Mouse (Mus musculus) megakaryocyte progenitor cell, adult 5-6 weeks (primary cell): Measurements from ENCODE around the gene Zfp174. TPM values are rescaled to one million over a fixed set of nuclear protein-coding genes. Genes with fewer than 3 reads are reported as not detected.
"Not testable (repeated sequence)": the region's sequence is repeated elsewhere in the genome, so short reads cannot be mapped to it uniquely, and the experiment has no call there.

Source experiments
- ATAC-seq: replicated peaks from 2 replicates; pipeline ENCODE4 v1.8.0; 2016; ENCODE audit warnings: mild to moderate bottlenecking, moderate TSS enrichment, inconsistent platforms; ENCODE audit not compliant: poor library complexity
- total RNA-seq, 2 experiments: library from RNA; stranded (forward) in 1 of 2; stranded (reverse) in 1 of 2; fragments of 157-497, 149-512 nt in 1 of 2; fragments of 200-1000 nt in 1 of 2; gene quantifications; 2 replicates each; pipeline versions ENCODE4 v1.2.3 to v1.2.4; 2015 to 2017

Gene Zfp174
- total RNA-seq (2015) = 0.32 and 0.49 TPM in 2 replicates
- total RNA-seq (2017) = 0.51 and 0.92 TPM in 2 replicates

GRCm38 (mm10) chr16:3846711-3847518 lies at the start of gene Zfp174:
Zfp174 (plus strand) TSS chr16:3847268.
- peak; percentile 98 for ATAC-seq

GRCm38 (mm10) chr16:3808176-3808575 lies 38.9 kb upstream of the Zfp174 start:
- no peak for ATAC-seq

- not testable (repeated sequence) for ATAC-seq
Observed at GRCm38 (mm10) chr16:3814667-3815066, 32.4 kb upstream of the Zfp174 start.

GRCm38 (mm10) chr16:3820202-3820601 lies 26.9 kb upstream of the Zfp174 start:
- ATAC-seq = no peak

- ATAC-seq = no peak
Observed at GRCm38 (mm10) chr16:3828021-3828420, 19.0 kb upstream of the Zfp174 start.

- ATAC-seq = peak; percentile 52
Observed at GRCm38 (mm10) chr16:3829727-3830126, 17.3 kb upstream of the Zfp174 start.

GRCm38 (mm10) chr16:3830588-3831109 lies 16.4 kb upstream of the Zfp174 start, which contains the start of gene Olfr15:
Olfr15 (plus strand) TSS chr16:3830878.
- ATAC-seq = 0 out of 2 replicates have a peak, but pooled peaks have one; percentile 34

GRCm38 (mm10) chr16:3835461-3835860 lies 11.6 kb upstream of the Zfp174 start:
- no peak for ATAC-seq

GRCm38 (mm10) chr16:3839157-3839885 lies 7.7 kb upstream of the Zfp174 start:
- ATAC-seq = peak; percentile 76

- ATAC-seq = no peak
Observed at GRCm38 (mm10) chr16:3842989-3843388, 4.1 kb upstream of the Zfp174 start.

GRCm38 (mm10) chr16:3843796-3844195 lies 3.3 kb upstream of the Zfp174 start:
- ATAC-seq = no peak

- no peak for ATAC-seq
Observed at GRCm38 (mm10) chr16:3847871-3848270, 803 bp downstream of the Zfp174 start.

GRCm38 (mm10) chr16:3848416-3848815 lies 1.3 kb downstream of the Zfp174 start:
- ATAC-seq = no peak

GRCm38 (mm10) chr16:3851301-3851700 lies 4.2 kb downstream of the Zfp174 start:
- ATAC-seq = not testable (repeated sequence)

- no peak for ATAC-seq
Observed at GRCm38 (mm10) chr16:3852586-3852985, 5.5 kb downstream of the Zfp174 start.

- no peak for ATAC-seq
Observed at GRCm38 (mm10) chr16:3854437-3855182, 7.5 kb downstream of the Zfp174 start.

GRCm38 (mm10) chr16:3855776-3856175 lies 8.7 kb downstream of the Zfp174 start:
- ATAC-seq = peak; percentile 70

- peak; percentile 57 for ATAC-seq
Observed at GRCm38 (mm10) chr16:3859254-3859653, 12.2 kb downstream of the Zfp174 start.

- ATAC-seq = peak; percentile 26
Observed at GRCm38 (mm10) chr16:3871815-3872214, 24.7 kb downstream of the Zfp174 start.

- ATAC-seq = peak; percentile 98
Observed at GRCm38 (mm10) chr16:3872216-3873047, 25.4 kb downstream of the Zfp174 start, which contains the start of gene Naa60. Naa60 (plus strand) TSS chr16:3872375.
